10 mouse cellular contexts compared by ENCODE assay signal in genomic region chr10:5859729-5860128, GRCm38 (mm10). TPM values are rescaled to one million over a fixed set of nuclear protein-coding genes. Genes with fewer than 3 reads are reported as not detected.
DNase-seq lines count a peak whose midpoint lies in the region; ATAC-seq and TF ChIP-seq lines count a peak whose summit lies in the region.
"Had no signal": no experiment of that assay in that cellular context is flagged by ENCODE, and none has a peak within 500 bp of the region (broad histone marks: within the 10 kb centered on the region; RNA-seq: fewer than 3 reads in every experiment).

No protein-coding gene starts in this region.

- dilution Hi-C loops in CH12.LX (cut with MboI; ENCODE audit: extremely low pct_ligation_motif_present, extremely low pct_unique_long_range_greater_than_20kb, low sequenced_read_pairs), result no loop called here

- TF ChIP-seq EP300 in CH12.LX (IDR thresholded peaks at IDR 0.05; ENCODE audit: low read length), result no peak

- intact Hi-C loops in heart, postnatal 36 days (cut with DNase I), result loop anchor here (10.0 kb wide), 1 partner anchor 265 kb away; no protein-coding TSS in a partner anchor
- intact Hi-C loops in left cerebral cortex, postnatal 10 days (cut with DNase I), result loop anchor here (10.0 kb wide), 1 partner anchor 835 kb away; no protein-coding TSS in a partner anchor

- TF ChIP-seq POLR2A in CH12.LX (IDR thresholded peaks at IDR 0.05; ENCODE audit: low read depth, low read length), result no peak

- H3K4me1 ChIP-seq in kidney, postnatal 0 days (replicated peaks; ENCODE audit: insufficient read depth, low read length), result no peaks in the 10 kb centered on the region
- no peaks in the 10 kb centered on the region for H3K4me1 ChIP-seq in kidney, embryonic 15.5 days
- H3K4me1 ChIP-seq in CH12.LX (ENCODE audit: control insufficient read depth in 1 of 2, insufficient read depth in 2 of 2), result peaks cover 3 to 6% of the 10 kb centered on the region in 2 experiments; a peak in 2 of 4 replicates
- H3K4me1 ChIP-seq: heart, embryonic 13.5 days had no signal

- TF ChIP-seq CTCF in kidney, postnatal 0 days (IDR thresholded peaks at IDR 0.05; ENCODE audit: low read depth), result peak; percentile 35
- peak; percentile 46 to 56 for TF ChIP-seq CTCF in CH12.LX (conservative IDR thresholded peaks at IDR 0.05 in 1 of 2, IDR thresholded peaks at IDR 0.05 in 1 of 2; ENCODE audit: low read depth in 2 of 2, low read length in 2 of 2)

- H3K79me2 ChIP-seq in CH12.LX (replicated peaks; ENCODE audit: control insufficient read depth, extremely low read depth, insufficient read depth, poor library complexity, severe bottlenecking), result no peaks in the 10 kb centered on the region

- no peak overlapping the region for H3K4me3 ChIP-seq in kidney, postnatal 0 days (replicated peaks; ENCODE audit: low read depth, low read length)
- no peak overlapping the region for H3K4me3 ChIP-seq in kidney, embryonic 15.5 days (replicated peaks)
- no peak overlapping the region for H3K4me3 ChIP-seq in CH12.LX (replicated peaks in 1 of 3; ENCODE audit: low read depth in 2 of 3, low read length in 2 of 3, poor library complexity in 1 of 3)
- H3K4me3 ChIP-seq: heart, embryonic 13.5 days had no signal

- no peak for ATAC-seq in kidney, postnatal 0 days (replicated peaks; ENCODE audit: low FRiP score, low read depth)
- ATAC-seq in kidney, embryonic 15.5 days (replicated peaks; ENCODE audit: low FRiP score), result no peak
- peak; percentile 65 for ATAC-seq in megakaryocyte progenitor cell, adult 5-6 weeks (replicated peaks; ENCODE audit: poor library complexity)

- no peak overlapping the region for H3K4me2 ChIP-seq in kidney, postnatal 0 days (ENCODE audit: low read length)
- H3K4me2 ChIP-seq in kidney, embryonic 15.5 days, result no peak overlapping the region
- H3K4me2 ChIP-seq in CH12.LX (ENCODE audit: insufficient read depth, low read depth, poor library complexity, severe bottlenecking), result no peak overlapping the region
- H3K4me2 ChIP-seq: heart, embryonic 13.5 days; midbrain, embryonic 11.5 days had no signal

- no peaks in the 10 kb centered on the region for H3K9me3 ChIP-seq in kidney, postnatal 0 days (replicated peaks; ENCODE audit: low read length)
- H3K9me3 ChIP-seq in kidney, embryonic 15.5 days (replicated peaks), result 0 out of 2 replicates have a peak, but pooled peaks cover 3% of the 10 kb centered on the region
- H3K9me3 ChIP-seq in CH12.LX (replicated peaks; ENCODE audit: low read length), result peaks cover 2% of the 10 kb centered on the region
- H3K9me3 ChIP-seq: heart, embryonic 13.5 days had no signal

- TF ChIP-seq RAD21 in CH12.LX (IDR thresholded peaks at IDR 0.05; ENCODE audit: low read depth, low read length), result peak; percentile 19

- H3K27ac ChIP-seq in kidney, postnatal 0 days, result no peak overlapping the region
- no peak overlapping the region for H3K27ac ChIP-seq in kidney, embryonic 15.5 days
- H3K27ac ChIP-seq in CH12.LX (ENCODE audit: insufficient read depth, low read depth), result no peak overlapping the region
- H3K27ac ChIP-seq: heart, embryonic 13.5 days had no signal

- no peak overlapping the region for H3K9ac ChIP-seq in kidney, postnatal 0 days (ENCODE audit: low read depth, low read length)
- no peak overlapping the region for H3K9ac ChIP-seq in kidney, embryonic 15.5 days
- no peak overlapping the region for H3K9ac ChIP-seq in CH12.LX (ENCODE audit: insufficient read depth, low read depth)
- H3K9ac ChIP-seq: heart, embryonic 13.5 days had no signal

- DNase-seq in kidney, postnatal 0 days (ENCODE audit: low spot score), result no peak
- no peak for DNase-seq in CH12.LX (ENCODE audit: extremely low read depth)
- DNase-seq in R1 (ENCODE audit: low read depth, low spot score), result peak; percentile 63
- no peak for DNase-seq in heart, postnatal 36 days
- no peak for DNase-seq in cerebellum, adult 9-11 months
- no peak for DNase-seq in left cerebral cortex, postnatal 10 days (ENCODE audit: extremely low spot score in 1 of 2, low spot score in 2 of 2)

- no peaks in the 10 kb centered on the region for H3K36me3 ChIP-seq in kidney, postnatal 0 days (ENCODE audit: insufficient read depth, low read length)
- no peaks in the 10 kb centered on the region for H3K36me3 ChIP-seq in kidney, embryonic 15.5 days
- H3K36me3 ChIP-seq in CH12.LX (replicated peaks in 1 of 2; ENCODE audit: control insufficient read depth in 1 of 2, insufficient read depth in 1 of 2, low read length in 1 of 2), result no peaks in the 10 kb centered on the region
- H3K36me3 ChIP-seq: heart, embryonic 13.5 days had no signal

- 75% methylated on average over 4 of the region's 4 CpGs for WGBS in kidney, postnatal 0 days
- WGBS in kidney, embryonic 15.5 days, result 72% methylated on average over 4 of the region's 4 CpGs

- in situ Hi-C loops in CH12.LX (cut with MboI; ENCODE audit: low pct_ligation_motif_present, low pct_unique_long_range_greater_than_20kb, low sequenced_read_pairs), result no loop called here

- H3K27me3 ChIP-seq in kidney, postnatal 0 days (ENCODE audit: insufficient read depth, low read length), result no peaks in the 10 kb centered on the region
- no peaks in the 10 kb centered on the region for H3K27me3 ChIP-seq in kidney, embryonic 15.5 days
- peaks cover 2% of the 10 kb centered on the region for H3K27me3 ChIP-seq in CH12.LX (replicated peaks)
- H3K27me3 ChIP-seq: heart, embryonic 13.5 days had no signal

TF ChIP-seq in CH12.LX, 34 proteins besides CTCF, POLR2A, EP300 and RAD21:
- TF ChIP-seq SMC3 (IDR thresholded peaks at IDR 0.05; ENCODE audit: low read depth, low read length) (peak; percentile 27), UBTF (IDR thresholded peaks at IDR 0.05; ENCODE audit: low read depth, low read length) (no peak), BHLHE40 (IDR thresholded peaks at IDR 0.05; ENCODE audit: low read depth, low read length) (no peak)

RNA-seq across cellular contexts. Expression of gene Mtrf1l, which starts 36.0 kb away (rescaled TPM):
- 13.1 and 13.3 TPM in 2 replicates for polyA plus RNA-seq in kidney, postnatal 0 days (2015; fragmentation: Nextera tagmentation; extraction: Ambion mirVana)
- 14.5 and 15.3 TPM in 2 replicates for polyA plus RNA-seq in kidney, embryonic 15.5 days (2015; fragmentation: Nextera tagmentation; extraction: Ambion mirVana)
- total RNA-seq in CH12.LX (2012; rRNA removed), result 5.6 and 8.4 TPM in 2 replicates
- 12.4 and 12.9 TPM in 2 replicates for total RNA-seq in CH12.LX (2014; rRNA removed)
- polyA plus RNA-seq in CH12.LX (2012; ENCODE audit: insufficient read length, low read depth), result 8.8 and 9.5 TPM in 2 replicates
- 14.2 and 23.5 TPM in 2 replicates for total RNA-seq in megakaryocyte progenitor cell, adult 5-6 weeks (2015)
- total RNA-seq in megakaryocyte progenitor cell, adult 5-6 weeks (2017), result 19.7 and 35.2 TPM in 2 replicates
- total RNA-seq in heart, postnatal 36 days (2021), result 1 to 10 TPM; 8.0 TPM
- 10 to 100 TPM in 1 of 2 experiments, 1 to 10 TPM in 1; 8.1 to 10.8 TPM for total RNA-seq in left cerebral cortex, postnatal 10 days (2021)

RNA-seq across cellular contexts. Expression of gene Fbxo5, which starts 54.3 kb away (rescaled TPM):
- 29.3 and 38.3 TPM in 2 replicates for polyA plus RNA-seq in kidney, postnatal 0 days (2015; fragmentation: Nextera tagmentation; extraction: Ambion mirVana)
- 75.5 and 79.6 TPM in 2 replicates for polyA plus RNA-seq in kidney, embryonic 15.5 days (2015; fragmentation: Nextera tagmentation; extraction: Ambion mirVana)
- total RNA-seq in CH12.LX (2012; rRNA removed) (34.8 and 45.4 TPM in 2 replicates), CH12.LX (2014; rRNA removed) (66.9 and 68.2 TPM in 2 replicates)
- 45.5 and 46.4 TPM in 2 replicates for polyA plus RNA-seq in CH12.LX (2012; ENCODE audit: insufficient read length, low read depth)
- 49.3 and 49.5 TPM in 2 replicates for total RNA-seq in megakaryocyte progenitor cell, adult 5-6 weeks (2015)
- 38.9 and 53.2 TPM in 2 replicates for total RNA-seq in megakaryocyte progenitor cell, adult 5-6 weeks (2017)
- 1 to 10 TPM; 1.1 to 1.7 TPM for total RNA-seq in heart, postnatal 36 days (2021)
- 1 to 10 TPM; 1.7 to 2.7 TPM for total RNA-seq in left cerebral cortex, postnatal 10 days (2021)

Comparison
In these comparisons a context has a peak if more than half of its experiments do, and no peak if none do; other contexts are left out.
1. RNA of gene Fbxo5, which starts 54.3 kb away (total RNA-seq): 34.8 to 68.2 TPM in CH12.LX and 38.9 to 53.2 TPM in megakaryocyte progenitor cell, adult 5-6 weeks; 1.7 to 2.7 TPM in left cerebral cortex, postnatal 10 days and 1.1 to 1.7 TPM in heart, postnatal 36 days; every median in the first group is over 4 times any median in the second.